Mouse (Mus musculus): ENCODE data around the gene Tmem186.

Tmem186 gene

DNA sequence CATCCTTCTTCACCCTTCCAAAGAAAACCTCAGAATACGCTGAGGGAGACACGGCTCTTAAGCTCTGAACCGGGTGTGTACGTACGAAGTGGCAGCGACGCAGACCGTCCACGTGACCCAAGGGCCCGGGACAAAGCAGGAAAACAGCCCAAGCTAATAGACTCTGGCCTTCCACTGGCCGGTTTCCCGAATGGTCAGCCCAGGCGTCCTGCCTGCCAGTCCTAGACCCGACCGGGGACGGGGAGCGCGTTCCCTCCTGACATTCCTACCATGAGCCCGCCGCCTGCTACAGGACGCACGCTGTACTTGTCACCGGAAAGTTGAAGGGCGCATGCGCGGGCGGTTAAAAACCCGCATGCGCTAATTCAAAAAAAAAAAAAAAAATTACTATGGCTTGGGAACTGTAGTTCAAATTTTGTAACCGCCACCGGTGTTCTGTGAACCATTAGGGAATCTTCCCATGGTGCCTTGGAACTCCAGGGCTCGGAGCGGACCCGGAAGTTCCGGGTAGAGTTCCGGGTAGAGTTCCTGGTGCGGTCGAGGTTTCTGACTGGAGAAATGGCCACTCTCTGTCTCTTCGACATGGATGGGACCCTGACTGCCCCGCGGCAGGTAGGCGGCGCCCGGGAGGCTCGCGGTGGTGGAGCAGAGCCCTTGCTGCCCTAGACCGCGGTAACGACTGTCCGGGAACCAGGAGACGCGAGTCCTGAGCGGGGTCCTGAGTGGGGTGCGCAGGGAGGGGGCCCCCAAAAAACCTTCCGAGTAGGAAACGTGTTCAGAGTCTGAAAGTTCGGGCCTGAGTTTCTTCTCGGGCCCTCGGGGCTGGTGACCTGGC is at the start of gene Tmem186, which contains the start of gene Pmm2:
Gene Tmem186 (minus strand): TSS at position 496 of the 835 bp plus-strand sequence.
Gene Pmm2 (plus strand): TSS at position 458 of the 835 bp plus-strand sequence.
- peak; percentile 90 for DNase-seq

- DNase-seq: no peak
These were observed 49.5 kb upstream of the Tmem186 start for GRCm38 (mm10) chr16:8686871-8687535.

DNA sequence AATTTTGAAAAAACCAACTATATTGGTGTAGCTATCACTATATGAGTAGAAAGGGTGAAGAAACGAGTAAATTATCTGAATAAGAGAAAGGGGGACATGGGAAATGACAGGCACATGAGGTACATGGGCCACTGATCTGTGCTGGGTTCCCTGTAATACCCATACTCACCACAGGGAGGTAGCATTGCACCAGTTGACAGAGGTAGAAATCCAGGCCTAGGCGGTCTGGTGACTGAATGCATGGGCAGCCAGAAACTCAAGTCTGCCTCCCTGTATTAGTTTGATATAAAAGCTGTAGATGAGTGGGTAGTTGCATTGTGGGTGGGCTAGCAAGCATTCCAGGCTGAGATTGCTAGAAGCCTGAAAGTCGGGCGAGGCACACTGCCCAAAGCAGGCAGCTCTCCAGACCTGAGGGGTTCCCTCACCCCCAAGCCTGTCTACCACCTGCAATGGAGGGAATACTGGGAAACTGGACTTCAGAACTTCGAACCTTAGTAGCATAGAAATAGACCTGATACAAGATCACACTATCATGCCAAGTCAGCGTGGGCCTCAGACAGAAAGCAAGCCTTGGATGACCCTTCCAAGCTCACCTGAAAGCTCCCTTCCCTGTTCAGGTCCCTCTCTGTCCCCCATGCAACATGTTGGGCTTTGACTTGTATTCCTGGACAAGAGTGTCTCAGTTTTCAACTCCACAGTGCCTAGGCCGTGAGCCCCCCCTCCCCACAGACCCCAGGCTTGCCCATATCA is 48.8 kb upstream of the Tmem186 start:
- peak; percentile 86 for DNase-seq

DNA sequence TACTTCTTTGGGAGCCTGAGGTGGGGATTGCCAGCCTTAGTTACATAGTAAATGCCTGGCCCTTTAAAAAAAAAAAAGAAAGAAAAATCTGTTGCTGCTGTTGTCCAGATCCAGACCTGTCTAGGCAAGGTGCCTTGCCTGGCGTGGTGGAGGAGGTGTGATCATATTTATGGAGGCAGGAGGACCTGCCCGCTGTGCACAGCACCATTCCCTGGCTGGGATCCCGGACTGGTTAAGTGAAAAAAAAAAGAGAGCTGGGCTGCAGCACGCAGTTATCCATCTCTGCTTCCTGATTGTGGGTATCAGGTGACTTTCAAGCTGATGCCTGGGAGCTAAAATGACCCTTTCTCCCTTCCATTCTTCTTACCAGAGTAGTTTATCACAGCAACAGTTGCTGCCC is 47.6 kb upstream of the Tmem186 start:
- no peak for DNase-seq

- no peak for DNase-seq
These were observed 43.0 kb upstream of the Tmem186 start, which contains the start of gene Gm5767 for GRCm38 (mm10) chr16:8680470-8680869. Gene Gm5767, plus strand, starts transcription at chr16:8680770.

DNA sequence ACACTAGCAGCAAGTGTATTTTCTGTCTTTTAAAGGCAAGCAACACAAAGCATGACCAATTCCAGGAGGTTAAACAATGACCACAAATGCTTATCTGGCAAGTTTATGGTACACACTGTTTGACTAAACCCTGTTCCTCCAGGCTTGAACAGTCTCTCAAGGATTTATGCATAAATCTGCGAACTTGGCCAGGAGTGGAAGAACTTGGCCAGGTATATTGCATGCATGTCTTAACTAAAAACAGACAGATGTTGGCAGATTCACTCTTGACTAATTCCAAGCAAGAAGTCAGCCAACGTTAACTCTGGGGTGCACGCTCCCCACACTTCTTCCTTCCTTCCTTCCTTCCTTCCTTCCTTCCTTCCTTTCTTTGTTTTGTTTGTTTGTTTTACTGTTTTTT is 42.3 kb upstream of the Tmem186 start:
- DNase-seq: no peak

- DNase-seq: no peak
These were observed 41.2 kb upstream of the Tmem186 start for GRCm38 (mm10) chr16:8678676-8679075.

DNA sequence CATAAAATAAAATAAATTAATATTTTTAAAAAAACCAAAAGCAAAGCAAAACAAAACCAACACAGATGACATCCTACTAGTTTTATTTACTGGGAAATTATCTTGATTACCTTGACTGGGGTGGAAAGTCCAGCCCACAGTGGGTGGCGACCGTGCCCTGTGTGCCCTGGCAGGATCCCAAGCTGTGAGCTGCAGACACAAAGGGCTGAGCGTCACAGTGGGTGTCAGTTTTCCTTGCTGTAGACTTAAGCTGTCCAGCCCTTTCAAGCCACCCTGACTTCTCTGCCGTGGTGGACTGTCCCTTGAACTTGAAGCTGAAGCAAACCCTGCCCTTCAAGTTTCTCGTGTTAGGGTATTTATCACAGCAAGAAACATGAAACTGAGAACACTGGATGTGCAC is 40.5 kb upstream of the Tmem186 start:
- DNase-seq: peak; percentile 27

GRCm38 (mm10) chr16:8676800-8677199 is 39.3 kb upstream of the Tmem186 start:
- DNase-seq: peak; percentile 74

- DNase-seq: no peak
These were observed 38.7 kb upstream of the Tmem186 start for GRCm38 (mm10) chr16:8676228-8676627.

DNA sequence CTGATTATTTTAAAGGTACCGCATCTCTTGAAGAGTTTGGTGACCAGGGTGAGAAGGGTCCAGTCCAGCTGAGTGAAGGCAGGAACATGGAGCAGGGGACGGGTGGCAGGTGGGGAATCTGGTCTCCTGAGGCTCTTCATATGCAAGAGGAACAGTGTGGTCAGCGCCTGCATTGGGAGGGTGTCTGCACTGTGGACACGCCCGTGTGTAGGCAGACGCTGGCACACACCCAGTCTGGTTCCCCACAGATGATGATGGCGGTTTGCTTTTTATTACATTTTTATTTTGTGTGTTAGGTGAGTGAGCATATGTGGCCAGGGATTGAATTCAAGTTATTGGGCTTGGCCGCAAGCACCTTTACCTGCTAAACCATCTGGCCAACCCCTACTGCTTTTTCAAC is 38.0 kb upstream of the Tmem186 start:
- no peak for DNase-seq

DNA sequence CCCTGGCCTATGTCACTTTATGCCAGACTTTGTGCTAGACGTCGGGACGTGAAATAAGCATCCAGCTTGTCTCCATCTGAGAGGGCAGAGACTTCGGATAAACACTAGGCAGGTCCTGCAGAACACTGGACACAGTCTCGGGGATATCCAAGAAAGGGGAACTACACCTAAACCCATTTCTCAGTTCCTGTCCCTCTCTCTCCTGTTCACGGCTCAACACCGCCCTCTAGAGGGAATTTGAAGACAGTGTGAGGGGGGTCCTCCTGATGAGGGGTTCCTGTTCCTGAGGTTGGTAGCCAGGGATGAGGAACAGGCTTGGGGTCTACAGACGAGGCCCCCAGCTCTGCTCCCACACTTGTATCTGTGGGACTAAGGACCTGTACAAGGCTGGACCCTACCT is 36.7 kb upstream of the Tmem186 start:
- peak; percentile 79 for DNase-seq

DNA sequence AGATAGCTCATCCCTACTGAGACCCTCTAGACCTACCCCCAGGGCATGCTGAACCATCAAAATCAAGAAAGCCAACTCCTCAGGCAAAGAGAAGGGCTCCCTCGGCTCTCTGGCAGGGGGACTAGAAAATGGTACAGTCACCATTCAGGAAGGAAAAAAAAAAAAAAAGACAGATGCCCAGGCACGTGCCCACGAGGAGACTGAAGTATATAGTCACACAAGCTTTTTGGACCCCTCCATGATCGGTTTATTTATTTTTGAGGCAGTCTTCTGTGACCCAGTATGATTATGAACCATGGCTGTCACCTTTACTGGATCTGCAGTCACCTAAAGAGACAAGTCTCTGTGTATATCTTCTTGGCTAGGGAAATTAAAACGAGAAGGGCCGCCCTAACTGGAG is 35.8 kb upstream of the Tmem186 start:
- DNase-seq: no peak

DNA sequence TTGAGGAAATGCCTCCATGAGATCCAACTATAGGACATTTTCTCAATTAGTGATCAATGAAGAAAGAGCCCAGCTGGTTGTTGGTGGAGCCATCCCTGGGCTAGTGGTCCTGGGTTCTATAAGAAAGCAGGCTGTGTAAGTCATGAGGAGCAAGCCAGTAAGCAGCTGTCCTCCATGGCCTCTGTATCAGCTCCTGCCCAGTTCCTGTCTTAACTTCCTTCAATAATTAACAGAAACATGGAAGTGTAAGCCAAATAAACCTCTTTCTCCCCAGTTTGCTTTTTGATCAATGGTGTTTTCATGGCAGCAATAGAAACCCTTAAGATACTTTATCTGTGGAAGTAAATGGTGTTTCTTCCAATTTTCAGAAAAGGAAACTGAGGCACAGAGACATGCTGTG is 35.3 kb upstream of the Tmem186 start:
- DNase-seq: no peak

GRCm38 (mm10) chr16:8672350-8672687 is 34.8 kb upstream of the Tmem186 start:
- no peak for DNase-seq

- peak; percentile 96 for DNase-seq
These were observed 34.2 kb upstream of the Tmem186 start, which contains the start of gene Carhsp1 for GRCm38 (mm10) chr16:8671551-8672349. Gene Carhsp1, minus strand, starts transcription at chr16:8672155.

GRCm38 (mm10) chr16:8670041-8671035 is 32.8 kb upstream of the Tmem186 start:
- peak; percentile 46 for DNase-seq

DNA sequence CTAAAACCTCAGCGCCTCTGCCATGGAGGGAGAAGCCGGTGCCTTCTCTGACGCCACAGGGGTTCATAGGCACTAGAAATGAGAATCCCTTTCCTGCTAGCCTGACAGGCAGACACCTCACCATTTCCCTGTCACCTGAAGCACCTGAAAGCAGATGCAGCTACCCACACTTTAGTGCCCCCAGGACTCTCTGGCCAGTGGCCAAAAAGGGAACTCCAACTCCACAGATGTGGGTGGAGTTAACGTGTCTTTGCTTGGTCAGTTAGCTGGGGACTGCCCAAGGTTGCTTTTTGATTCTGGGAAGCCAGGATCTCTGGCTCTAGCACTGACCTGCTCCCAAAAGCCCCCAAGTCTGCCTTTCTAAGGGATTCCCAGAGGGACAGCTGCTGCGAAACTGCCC is 31.9 kb upstream of the Tmem186 start:
- no peak for DNase-seq

DNA sequence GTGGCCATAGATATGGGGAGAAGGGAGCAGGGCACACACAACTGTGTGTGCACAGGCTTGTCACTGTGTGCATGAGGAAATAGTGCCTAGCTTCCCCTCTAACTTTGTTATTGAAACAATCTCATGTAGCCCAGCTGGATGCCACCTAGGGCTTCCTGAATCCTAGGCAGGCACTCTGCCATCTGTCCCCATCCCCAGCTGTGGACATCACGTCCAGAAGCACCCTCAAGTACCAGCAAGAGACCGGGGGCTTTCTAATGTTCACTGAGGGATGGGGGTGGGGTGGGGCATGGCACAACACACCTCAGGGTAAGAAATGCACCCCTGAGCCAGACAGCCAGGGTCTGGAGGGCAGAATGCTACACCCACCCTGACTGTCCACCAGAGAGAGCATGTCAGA is 30.9 kb upstream of the Tmem186 start:
- DNase-seq: no peak

DNA sequence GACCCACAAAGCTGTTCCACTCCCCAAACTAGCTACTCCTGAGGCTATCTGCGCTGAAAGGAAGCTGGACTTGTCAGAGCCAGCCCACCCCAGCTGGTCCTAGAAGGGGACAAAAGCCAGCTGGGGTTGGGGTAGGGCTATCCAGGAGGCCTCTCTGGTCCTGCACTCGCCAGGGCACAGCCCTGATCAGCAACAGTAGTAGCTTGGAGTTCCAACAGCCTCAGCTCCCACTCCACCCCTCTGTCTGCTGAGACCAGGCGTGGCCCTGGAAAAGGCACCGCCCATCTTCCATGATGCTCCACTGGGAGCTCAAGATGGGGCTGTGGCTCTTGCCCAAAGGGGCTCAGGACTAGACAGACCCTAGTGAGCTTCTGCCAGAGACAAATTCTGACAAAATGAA is 30.3 kb upstream of the Tmem186 start:
- DNase-seq: peak; percentile 64

DNA sequence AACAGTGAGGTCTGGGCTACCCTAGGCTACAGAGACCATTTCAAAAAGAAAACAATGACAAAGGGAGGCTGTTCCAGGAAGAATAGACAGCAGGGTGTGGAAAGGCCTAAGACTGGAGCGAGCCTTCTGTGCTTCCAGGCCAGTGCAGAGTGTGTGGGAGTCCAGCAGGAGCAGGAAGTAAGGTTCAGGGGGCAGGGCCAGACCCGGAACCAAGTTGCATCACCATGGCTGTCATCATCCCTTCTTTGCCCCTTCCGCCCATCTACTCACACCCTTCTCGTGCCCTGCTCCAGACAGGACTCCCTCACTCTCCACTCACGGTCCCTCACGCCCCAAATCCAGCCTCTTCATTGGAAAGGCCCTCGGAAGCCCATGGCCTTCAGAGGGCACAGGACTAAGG is 29.7 kb upstream of the Tmem186 start:
- DNase-seq: peak; percentile 71

Data from lung, postnatal 10 days (tissue).